Mouse (Mus musculus) cerebellum, adult (tissue): ENCODE results near the gene Eaf2.

Source experiments
- ATAC-seq: cut with Nextera tagmentation; 2 replicates; pipeline ENCODE4 v1.9.2; 2017; ENCODE audit warnings: mild to moderate bottlenecking, moderate library complexity, mixed read lengths; ENCODE audit not compliant: insufficient number of reproducible peaks, low FRiP score, low TSS enrichment

Eaf2 gene

GRCm38 (mm10) chr16:36771703-36772102 is 103.1 kb downstream of the Eaf2 start:
- no peak for ATAC-seq

DNA sequence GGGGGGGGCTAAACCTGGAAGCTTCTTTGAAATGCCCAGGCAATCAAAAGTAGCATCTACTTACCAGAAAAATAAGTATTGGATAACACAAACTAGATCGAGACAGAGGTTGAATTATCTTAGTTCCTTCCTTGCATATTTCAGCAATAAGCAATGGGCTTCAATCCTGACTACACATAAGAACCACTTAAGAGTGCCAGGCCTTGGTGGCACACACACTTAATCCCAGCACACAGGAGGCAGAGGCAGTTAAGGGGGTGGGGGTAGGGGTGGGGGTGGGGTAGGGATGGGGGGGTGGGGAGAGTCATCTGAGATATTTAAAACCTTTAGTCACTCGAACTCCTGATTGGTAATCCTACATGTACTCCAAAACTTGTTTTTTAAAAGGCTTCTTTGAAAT is 103.6 kb downstream of the Eaf2 start:
- ATAC-seq, result no peak

DNA sequence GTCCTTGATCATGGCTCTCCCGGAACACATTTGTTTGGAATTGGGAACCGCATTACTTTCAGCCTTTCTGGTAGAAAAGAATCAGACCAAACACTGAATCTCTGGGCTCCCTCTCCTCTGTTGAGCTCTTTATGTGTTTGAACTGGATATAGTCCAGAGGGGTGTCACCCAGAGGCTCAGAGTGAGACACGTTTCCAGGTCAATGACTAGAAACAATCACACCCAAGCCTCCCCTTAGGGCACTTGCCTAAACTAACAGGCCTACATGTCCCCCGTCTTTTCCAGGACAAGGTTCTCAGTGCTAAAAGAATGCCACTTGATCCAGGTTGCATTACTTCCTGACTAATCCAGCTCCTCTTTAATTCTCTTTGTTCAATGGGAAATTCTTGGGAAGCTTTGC is 104.0 kb downstream of the Eaf2 start:
- ATAC-seq, result no peak

- no peak for ATAC-seq
Measured at GRCm38 (mm10) chr16:36770191-36770771, 104.5 kb downstream of the Eaf2 start.

- ATAC-seq, result no peak
Measured at GRCm38 (mm10) chr16:36751979-36752378, 122.8 kb downstream of the Eaf2 start.

DNA sequence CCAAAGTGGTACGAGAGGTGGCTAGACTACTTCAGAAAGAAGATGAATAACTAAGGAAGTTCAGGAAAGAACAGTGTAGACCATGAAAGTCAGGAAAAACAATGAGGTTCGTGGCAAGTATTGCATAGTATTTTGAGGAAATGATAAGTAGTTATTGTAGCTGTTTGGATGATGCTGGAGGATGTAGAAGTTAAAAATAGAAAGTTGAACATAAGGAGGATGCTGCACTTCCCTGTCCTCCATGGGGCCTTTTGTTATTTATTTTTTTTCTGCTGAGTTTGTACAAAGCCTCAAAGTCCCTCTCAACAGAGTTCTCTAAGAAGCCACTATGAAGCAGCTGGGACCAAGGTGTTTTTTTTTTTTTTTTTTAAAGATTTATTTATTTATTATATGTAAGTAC is 127.0 kb downstream of the Eaf2 start:
- no peak for ATAC-seq

GRCm38 (mm10) chr16:36747068-36747467 is 127.7 kb downstream of the Eaf2 start:
- ATAC-seq, result no peak

- ATAC-seq, result no peak
Measured at GRCm38 (mm10) chr16:36743580-36743979, 131.2 kb downstream of the Eaf2 start.
